Mouse (Mus musculus) frontal cortex, adult 2 months (tissue): ENCODE results near the gene Decr2. TPM values are rescaled to one million over a fixed set of nuclear protein-coding genes. Genes with fewer than 3 reads are reported as not detected.
"Not testable (repeated sequence)": the region's sequence is repeated elsewhere in the genome, so short reads cannot be mapped to it uniquely, and the experiment has no call there.

Source experiments
- DNase-seq, 2 experiments: peaks; one replicate each; pipeline ENCODE4 v3.0.0; 2022; ENCODE audit warnings: low spot score in 1 of 2; ENCODE audit errors: extremely low spot score in 1 of 2
- polyA plus RNA-seq: library from polyadenylated mRNA; depleted of rRNA; stranded (reverse); fragments of >200 nt; gene quantifications from 2 replicates; pipeline ENCODE4 v1.2.3, GENCODE M21; 2012

The Decr2 gene
- polyA plus RNA-seq, 1 experiment = 41.5 TPM

DNA sequence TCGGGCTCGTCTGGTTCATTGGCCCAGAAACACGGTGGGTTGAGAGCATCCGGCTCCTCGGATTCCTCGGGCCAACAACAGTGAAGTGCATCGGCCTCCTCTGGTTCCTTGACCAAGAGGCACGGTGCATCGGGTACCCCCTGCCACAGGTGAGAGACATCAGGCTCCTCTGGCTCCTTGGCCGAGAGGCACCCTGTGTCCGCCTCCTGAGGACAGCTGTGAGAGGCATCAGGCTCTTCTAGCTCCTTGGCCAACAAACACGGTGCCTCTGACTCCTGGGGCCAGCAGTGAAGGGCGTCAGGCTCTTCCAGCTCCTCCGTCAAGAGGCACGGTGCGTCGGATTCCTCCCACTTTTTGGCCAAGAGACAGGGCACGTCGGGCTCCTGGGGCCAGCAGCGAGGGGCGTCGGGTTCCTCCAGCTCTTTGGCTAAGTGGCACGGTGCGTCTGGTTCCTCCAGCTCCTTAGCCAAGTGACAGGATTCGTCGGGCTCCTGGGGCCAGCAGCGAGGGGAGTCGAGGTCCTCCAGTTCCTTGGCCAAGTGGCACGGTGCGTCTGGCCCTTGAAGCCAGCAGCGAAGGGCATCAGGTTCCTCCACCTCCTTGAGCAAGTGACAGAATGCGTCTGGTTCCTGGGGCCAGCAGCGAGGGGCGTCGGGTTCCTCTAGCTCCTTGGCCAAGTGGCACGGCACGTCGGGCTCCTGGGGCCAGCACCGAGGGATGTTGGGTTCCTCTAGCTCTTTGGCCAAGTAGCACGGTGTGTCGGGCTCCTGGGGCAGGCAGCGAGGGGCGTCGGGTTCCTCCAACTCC, 21.9 kb downstream of the Decr2 start:
- no peak for DNase-seq

DNA sequence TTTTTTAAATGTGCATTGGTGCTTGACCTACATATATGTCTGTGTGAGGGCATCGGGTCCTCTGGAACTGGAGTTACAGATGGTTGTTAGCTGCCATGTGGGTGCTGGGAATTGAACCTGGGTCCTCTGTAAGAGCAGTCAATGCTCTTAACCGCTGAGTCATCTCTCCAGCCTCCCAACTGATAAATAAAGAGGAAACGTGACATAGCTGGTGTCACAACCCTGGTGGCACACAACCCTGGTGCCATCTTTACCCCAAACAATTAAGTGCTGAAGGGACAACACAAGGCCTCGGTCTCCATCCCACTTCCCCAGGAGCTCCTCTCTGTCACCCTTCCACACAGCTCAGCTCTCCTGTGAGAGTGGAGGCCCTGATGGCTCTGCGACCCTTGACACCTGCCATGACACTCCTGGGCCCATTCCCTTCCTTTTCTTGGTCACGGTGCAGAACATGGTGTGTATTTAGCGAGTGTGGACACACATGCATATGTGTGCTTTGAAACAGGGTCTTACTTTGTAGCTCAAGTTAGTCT, 23.6 kb downstream of the Decr2 start:
- no peak for DNase-seq

DNA sequence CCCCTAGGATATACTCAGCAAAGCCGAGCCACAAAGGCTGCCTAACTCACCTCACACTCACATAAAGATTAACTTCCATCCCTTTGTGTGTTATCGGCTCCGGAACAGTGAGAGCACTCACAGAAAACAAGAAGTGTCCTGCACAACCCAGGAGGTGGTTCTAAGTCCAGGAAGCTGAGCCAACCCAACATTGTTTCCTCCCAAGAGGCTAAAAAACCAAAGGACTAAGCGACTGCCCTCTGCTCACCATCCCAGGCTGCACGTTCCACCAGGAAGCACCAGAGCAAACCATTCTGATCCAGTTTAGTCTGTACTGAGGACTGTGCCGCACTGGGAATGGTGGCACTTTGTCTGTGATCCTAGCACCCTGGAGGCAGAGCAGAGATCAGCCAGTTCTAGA, 25.2 kb downstream of the Decr2 start:
- no peak for DNase-seq

DNA sequence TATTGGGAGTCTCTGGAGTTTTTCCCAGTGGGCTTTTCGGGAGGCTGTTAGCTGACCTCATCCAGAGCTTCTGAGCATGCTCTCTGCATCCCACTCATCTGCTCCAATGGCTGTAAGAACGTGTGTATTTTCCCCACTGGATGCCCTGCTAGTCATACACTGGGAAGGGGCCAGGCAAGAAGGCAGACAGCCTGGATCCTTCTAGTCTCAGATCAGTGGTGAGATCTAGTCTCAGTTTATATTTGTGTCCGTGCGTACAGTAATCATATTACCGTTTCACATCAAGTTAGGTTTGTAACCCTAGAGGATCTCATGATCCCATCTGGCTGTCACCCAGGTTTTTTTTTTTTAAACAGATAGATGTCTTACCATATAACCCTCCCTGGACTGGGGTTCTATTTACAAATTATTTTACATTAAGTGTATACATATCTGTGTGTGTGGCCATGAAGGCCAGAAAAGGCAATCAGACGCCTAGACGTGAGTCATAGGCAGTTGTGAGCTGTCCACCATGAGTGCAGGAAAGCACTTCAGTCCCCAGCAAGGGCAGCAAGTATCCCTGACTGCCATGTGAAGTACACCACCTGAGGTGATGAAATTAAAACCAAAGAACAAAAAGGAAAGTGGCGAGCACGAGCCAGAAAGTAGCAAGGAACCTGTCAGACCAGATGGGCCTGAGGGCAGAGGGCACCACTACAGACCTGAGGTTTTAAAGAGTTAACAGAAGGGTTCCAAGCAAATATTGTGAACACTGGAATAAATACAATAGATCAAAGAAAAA, 32.2 kb downstream of the Decr2 start:
- DNase-seq = no peak

DNA sequence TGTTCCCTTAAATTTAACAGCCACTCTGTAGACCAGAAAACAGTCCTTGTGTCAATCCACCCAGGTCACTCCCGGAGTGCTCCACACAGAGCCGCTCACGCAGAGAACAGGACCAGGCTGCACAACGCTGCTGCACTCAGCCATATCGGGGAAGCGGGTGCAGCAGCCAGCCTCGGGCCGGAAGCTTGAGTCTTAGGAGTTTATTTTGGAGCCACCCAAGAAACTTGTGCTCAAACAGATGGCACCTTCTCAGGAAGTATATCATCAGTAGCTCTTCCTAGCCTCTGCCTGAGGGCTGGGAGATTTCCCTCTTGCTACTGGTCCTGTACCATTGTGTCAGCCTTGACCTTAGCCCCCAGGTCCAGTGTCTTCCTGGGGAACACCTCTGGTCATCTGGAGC, 32.9 kb downstream of the Decr2 start:
- peak in 1 of 2 experiments; percentile 64 for DNase-seq

DNA sequence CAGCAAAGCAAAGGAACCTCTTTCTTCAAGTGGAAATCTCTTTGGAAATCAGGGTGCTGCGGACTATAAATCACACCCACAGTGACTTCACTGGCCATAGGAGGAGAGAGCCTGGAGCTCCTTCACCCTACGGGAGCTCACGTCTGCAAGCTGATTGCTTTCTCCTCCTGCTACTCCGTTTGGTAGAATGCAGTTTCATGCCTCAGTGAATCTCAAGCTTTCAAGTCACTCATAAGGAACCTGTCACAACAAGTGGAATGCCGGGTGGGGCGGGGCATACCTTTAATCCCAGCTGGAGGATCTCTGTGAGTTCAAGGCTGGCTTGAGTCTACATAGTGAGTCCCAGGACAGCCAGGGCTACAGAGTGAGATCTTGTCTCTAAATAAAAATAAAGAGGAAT, 35.0 kb downstream of the Decr2 start:
- no peak for DNase-seq

DNA sequence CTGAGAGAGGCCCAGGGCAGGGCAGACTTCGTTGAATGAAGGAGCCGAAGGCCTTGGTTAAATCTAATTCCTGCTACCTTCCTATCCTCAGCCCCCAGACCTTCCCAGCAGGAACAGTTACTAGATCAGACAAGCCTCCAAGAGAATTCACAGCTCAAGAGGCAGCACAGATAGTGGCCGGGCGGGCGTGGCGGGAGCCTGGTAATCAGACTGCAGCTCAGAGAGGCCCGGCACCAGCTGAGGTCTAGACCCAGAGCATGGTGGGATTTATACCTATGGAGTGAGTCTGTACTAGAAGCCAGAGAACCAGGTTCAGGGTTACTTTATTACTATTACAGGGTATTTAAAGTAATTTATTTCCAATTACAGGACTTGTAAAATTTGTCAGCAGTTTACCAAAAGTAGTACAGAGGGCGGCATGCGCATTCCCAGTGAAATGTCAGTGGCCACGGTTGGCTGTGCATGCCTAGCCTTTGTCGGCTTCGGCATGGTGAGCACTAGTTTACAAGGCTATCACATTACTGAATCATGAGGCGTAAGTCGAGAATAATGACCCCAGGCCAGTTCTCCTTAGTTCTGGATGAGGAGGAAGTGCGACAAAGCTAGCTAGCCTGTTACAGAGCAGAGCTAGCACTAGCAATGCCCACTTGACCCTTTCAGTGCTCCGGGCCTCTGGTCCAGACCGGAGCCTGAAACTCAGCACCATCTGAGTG, 35.8 kb downstream of the Decr2 start:
- no peak for DNase-seq

DNA sequence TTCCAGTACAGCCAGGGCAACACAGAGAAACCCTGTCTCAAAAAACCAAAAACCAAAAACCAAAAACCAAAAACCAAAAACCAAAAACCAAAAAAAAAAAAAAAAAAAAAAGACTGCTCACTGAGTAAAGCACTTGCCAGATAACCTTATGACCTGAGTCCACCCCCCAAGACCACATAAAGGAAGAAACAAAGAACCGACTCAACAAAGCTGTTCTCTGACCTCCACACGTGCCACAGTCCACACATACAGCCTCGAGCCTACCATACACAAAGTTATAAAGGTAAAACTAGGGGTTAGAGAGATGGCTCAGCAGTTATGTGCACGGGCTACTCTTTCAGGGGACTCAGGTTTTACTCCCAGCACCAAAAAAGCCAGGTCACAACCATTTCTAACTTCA, 37.4 kb downstream of the Decr2 start:
- no peak for DNase-seq

DNA sequence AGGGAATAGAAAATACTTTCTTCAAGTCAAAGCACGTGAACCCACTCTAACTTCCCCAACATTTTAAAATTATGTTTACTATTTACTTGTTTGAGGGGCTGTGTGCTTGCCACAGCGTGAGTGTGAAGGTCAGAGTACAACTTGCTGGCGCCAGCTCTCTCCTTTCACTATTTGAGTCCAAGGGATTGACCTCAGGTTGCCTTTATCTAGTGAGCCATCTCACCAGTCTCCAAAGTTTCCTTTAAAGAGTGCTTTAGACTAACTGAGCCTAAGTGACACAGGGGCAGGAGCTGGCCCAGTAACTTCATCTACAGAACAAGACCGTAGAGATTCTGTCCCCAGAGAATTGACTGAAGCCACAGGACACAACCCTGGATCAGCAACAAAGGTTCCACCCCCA, 38.1 kb downstream of the Decr2 start:
- no peak for DNase-seq

DNA sequence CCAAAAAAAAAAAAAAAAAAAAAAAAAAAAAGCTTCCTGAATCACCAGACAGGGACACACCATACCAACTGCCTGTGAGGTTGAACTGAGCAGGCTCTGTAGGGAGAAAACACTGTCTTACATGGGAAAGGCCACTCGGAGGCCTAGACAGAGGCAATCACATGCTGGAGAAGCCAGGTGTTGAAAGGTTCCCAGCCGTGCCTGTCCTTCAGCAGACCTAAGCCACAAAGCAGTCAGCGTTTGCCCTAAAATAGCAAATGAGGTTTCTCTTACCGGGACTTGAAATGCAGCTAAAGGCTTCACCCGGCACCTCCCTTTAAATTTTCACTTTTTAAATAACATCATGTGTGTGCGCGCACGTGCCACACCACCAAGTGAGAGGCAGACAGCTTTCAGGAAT, 42.0 kb downstream of the Decr2 start:
- DNase-seq = no peak

DNA sequence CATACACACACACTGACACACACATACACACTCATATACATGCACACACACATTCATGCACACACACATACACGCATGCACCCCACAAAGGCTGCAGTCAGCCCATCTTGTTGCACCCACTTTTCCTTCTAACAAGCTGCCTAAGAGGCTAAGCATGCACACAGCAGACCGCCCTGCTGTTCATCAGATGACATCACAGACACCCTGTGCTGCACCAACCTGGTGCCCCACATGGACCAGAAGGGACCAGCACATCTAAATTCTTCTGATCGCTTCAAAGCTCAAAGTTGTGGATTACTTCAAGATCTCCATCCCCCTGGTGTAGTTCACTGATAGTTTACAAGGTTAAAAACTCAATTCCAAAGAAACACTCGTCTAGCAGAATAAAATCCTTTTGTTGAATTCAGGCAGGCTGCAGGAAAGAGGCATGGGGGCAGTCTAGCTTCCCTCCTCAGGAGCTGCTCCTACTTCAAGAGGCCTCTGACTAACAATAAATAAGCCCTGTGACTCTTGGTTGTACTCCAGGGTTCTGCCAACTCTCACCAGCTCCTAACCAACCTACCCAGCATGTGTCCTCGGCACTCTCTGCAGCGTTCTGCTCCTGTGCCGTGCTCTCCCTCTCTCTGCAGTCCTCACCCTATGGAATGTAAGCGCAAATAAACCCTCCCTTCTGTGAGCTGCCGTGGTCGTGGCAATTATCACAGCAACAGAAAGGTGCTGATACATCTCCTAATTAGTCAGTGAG, 43.7 kb downstream of the Decr2 start:
- no peak for DNase-seq

DNA sequence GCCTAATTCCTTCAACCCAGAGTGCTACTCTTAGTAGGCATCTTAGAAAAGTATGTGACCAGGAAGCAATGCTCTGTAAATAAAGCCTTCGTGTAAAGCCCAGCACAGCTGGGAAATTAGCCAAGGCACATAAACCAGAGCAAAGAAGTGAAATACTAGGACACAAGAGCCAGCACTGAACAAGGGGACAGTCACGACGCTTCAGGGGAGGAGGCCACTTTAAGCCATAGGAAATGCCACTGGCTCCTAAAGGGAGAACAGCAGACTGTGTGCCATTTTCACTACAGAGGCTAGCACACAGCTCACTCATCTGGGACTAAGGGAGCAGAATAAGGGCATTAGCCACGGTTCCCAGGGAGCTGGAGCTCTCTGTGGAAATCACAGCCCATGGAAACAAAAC, 44.9 kb downstream of the Decr2 start:
- no peak for DNase-seq

DNA sequence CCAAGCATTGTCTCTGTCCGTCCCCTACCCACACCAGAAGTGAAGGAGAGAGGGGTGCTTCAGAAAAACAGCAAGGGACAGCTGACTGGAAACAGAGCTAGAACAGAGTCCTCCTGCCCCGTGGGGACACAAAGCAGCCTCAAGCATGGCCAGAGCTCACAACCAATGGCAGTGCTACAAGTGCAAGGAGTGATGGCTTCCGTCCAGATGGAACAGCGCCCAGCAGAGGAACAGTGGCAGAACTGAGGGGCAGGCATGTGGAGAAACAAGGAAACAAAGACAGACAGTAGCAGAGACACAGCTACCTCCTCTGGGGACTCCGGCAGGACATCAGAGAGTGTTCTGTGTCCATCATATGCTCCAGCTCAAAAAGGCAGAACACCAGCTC, 46.9 kb downstream of the Decr2 start:
- peak; percentile 46 to 83 for DNase-seq

DNA sequence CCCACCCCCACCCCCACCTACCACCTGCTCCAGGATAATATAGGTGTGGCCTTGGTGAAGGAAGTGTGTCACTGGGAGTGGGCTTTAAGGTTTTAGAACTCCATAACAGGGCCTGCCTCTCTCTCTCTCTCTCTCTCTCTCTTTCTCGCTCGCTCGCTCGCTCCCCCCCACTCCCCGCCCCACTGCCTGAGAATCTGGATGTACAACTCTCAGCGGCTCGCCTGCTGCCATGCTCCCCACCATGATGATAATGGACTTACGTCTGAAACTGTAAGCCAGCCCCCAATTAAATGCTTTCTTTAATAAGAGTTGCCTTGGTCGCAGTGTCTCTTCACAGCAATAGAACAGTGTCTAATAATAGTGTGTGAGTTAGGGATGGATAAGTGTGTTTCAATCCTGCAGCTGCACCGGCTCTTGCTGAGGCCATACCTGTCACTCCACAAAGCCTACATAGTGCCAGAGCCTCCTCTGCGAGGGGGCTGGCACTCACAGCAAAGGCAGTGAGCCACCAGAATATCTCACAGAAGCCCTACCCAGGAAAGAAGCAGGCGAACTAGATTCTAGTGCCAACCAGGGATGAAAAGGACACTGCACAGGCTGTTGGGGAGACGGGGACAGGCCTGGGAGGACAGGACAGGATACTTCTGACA, 47.4 kb downstream of the Decr2 start:
- peak in 1 of 2 experiments; percentile 47 for DNase-seq

DNA sequence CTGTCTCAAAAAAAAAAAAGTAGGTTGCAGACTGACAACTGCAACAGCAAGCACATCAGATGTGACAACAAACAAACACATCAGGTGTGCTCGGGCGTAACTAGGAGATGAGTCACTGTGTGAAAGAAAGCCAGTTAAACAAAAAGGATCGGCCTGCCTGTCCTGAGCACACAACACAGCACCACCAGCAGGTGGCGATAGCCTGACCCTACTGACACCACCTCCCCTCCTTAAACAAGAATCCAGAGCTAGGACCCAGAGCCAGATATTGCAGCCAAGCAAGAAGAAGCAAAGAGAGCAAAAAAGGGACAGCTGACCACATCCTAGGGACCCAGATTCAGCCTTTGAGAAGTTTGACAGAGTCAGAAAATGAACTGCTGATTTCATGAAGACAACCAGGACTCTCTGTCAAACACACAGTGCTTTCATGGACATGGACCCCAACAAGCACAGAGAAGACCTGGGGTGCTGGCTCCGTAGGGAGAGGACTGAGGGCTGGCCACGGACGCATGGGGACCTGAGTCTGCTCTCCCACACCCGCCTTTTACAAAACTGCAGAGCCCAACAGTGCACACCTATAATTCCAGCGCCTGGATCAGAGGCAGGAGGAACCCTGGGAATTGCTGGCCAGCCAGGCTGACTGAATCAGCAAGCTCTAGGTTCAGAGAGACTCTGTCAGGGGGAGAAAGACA, 48.9 kb downstream of the Decr2 start:
- DNase-seq = peak in 1 of 2 experiments; percentile 63

DNA sequence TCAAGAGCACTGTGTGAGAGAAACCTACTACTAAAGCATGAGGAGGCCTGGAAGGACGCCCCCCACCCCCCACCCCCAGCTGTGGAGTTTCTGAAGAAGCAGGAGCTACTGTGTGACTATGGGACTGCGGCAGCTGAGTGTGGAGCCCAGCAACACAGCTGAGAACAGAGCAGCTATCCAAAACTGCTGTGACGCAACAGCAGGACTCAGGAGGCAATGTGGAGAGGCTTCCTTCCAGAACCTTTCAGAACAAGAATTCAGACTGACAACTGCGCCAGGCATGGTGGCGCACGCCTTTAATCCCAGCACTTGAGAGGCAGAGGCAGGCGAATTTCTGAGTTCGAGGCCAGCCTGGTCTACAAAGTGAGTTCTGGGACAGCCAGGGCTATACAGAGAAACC, 49.4 kb downstream of the Decr2 start:
- not testable (repeated sequence) for DNase-seq

DNA sequence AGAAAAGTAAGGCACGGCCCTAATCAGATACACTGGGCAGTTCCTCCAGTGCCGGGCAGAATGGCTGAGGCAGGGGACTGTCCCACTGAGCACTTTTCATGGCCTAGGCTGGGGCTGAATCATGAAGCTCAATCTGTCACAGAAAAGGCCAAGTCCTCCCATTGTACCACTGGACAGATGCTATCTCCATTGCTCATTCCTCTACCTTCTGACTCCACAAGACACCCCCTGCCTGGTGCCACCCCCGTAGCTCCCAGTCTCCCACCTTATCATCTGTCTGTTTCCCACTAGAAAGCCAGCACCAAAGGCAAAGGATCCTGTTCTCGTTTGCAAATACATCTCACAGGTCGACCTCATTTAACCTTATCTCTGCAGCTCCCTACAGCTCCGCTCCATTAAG, 58.1 kb downstream of the Decr2 start:
- peak in 1 of 2 experiments; percentile 37 for DNase-seq

DNA sequence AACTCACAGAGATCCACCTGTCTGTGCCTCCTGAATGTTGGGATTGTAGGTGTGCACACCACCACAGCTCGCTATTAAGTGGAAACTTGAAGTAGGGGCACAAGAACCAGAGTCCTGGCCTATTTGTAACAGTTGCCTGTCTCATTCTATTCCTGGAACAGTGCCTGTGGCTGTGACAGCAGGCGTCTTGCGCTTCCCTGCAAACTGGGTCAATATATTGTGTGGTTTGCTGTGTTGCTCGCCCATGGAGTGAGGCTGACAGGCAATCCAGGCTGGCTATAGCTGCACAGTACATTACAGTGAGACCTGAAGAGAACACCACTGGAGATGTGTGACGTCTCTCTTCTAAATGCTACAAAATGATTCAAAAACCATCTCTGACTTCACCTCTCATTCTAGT, 58.6 kb downstream of the Decr2 start:
- peak in 1 of 2 experiments; percentile 59 for DNase-seq
